Mouse (Mus musculus) adrenal gland, postnatal 10 days (tissue): ENCODE measurements around the gene Crygn. TPM values are rescaled to one million over a fixed set of nuclear protein-coding genes. Genes with fewer than 3 reads are reported as not detected.
"Not testable (repeated sequence)": the region's sequence is repeated elsewhere in the genome, so short reads cannot be mapped to it uniquely, and the experiment has no call there.

Experiments
- DNase-seq: peaks from one replicate; pipeline ENCODE4 v3.0.0; 2021; ENCODE audit warnings: mixed read lengths
- long read RNA-seq, 2 experiments: library from polyadenylated mRNA; stranded (forward); transcript quantifications; one replicate each; pipeline ENCODE4 v2.0.0; 2021
- total RNA-seq, 2 experiments: library from RNA; stranded (reverse); gene quantifications; 2 replicates each; pipeline ENCODE4 v1.2.3; 2021

Crygn gene
- total RNA-seq, result not detected
- long read RNA-seq, experiment 1, partial matches to known transcripts, result 0 of 3 reads
- long read RNA-seq, experiment 1, other reads (novel, unspliced or antisense), result 2 of 3 reads
- long read RNA-seq, experiment 2, partial matches to known transcripts, result 0 of 3 reads
- long read RNA-seq, experiment 2, other reads (novel, unspliced or antisense), result 3 of 3 reads

GRCm38 (mm10) chr5:24757816-24758215 is at the start of gene Crygn:
TSS of gene Crygn (minus strand) at chr5:24758008.
- no peak for DNase-seq

- no peak for DNase-seq
Measured at GRCm38 (mm10) chr5:24805222-24805621, 47.4 kb upstream of the Crygn start.

- DNase-seq, result no peak
Measured at GRCm38 (mm10) chr5:24804661-24805060, 46.9 kb upstream of the Crygn start.

DNA sequence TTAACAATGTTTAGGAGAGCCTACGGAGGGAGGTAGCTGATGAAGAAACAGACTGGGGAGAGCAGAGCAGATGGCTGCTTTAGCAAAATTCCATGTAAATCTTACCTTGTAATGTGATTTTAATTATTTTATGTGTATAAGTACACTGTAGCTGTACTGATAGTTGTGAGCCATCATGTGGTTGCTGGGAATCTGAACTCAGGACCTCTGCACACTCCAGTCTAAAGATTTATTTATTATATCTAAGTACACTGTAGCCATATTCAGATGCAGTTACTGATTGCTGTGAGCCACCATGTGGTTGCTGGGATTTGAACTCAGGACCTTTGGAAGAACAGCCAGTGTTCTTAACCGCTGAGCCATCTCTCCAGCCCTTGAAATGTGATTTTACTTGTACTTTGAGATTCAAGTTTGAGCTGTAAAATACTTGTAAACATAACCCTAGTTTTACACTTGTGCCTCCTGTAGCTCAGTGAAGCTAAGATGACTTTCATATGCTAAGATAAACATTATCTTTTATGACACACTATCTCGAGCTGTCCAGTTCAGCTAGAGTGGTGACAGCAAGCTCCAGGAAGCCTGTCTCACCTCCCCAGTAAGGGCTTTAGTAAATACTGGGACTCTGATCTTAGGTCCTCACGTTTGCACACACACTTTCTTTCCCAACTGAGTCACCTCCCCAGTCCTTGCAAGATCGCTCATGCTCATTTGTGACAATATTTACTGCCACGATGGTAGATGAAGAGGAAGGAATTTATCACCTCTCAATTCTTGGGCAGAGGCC is 44.2 kb upstream of the Crygn start:
- no peak for DNase-seq

DNA sequence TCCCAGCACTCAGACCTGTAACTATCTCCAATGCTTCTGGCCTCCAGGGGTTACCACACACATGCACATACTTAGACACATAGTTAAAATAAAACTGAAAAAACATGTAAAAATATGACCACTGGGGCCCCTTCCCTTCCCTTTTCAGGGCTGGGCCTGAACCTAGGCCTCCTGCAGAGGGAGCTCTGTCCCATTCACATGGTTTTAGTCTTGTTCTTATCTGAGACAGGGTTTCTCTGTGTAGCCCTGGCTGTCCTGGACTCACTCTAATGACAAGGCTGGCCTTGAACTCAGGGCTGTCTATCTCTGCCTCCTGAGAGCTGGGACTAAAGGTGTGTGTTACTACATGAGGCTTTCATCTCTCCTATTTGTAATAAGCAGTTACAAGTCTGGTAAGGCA is 42.6 kb upstream of the Crygn start:
- peak; percentile 28 for DNase-seq

DNA sequence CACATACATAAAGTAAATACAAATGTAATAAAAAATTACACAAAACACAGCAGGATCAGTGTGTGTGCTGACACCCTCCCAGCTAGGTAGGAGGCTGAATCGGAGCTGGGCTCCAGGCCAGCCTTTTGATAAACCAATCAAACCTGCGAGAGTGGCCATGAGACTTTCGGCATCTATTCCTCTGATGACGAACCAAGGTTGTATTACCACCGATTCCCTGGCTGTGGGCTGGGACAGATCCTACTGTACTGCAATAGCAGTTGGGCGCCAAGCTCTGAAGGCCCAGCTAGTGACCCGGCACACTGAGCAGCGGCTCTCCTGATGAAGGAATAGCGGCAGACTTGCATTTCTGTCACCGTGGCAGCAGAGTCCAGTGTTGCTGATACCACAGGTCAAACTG is 40.8 kb upstream of the Crygn start:
- DNase-seq, result peak; percentile 49

- no peak for DNase-seq
Measured at GRCm38 (mm10) chr5:24797858-24798257, 40.0 kb upstream of the Crygn start.

- no peak for DNase-seq
Measured at GRCm38 (mm10) chr5:24792961-24793360, 35.2 kb upstream of the Crygn start.

DNA sequence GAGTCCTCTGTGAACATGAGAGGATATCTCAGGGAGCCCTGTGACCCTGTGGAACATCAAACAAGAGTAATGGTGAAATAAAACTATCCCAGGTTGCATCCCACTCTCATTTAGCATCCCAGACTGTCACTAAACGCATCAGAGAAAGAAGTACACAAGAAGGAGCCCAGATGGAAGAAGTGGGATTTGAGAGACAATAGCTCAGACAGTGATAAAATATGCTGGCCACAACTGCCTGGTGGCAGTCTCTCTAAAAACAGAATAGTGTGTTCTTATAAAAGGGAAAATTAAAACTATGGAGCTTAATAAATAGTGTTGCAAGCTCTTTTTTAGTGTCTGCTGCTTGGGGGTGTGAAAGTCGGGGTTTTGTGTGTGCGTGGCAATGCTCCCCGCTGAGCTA is 25.1 kb upstream of the Crygn start:
- no peak for DNase-seq

- no peak for DNase-seq
Measured at GRCm38 (mm10) chr5:24781048-24781447, 23.2 kb upstream of the Crygn start.

DNA sequence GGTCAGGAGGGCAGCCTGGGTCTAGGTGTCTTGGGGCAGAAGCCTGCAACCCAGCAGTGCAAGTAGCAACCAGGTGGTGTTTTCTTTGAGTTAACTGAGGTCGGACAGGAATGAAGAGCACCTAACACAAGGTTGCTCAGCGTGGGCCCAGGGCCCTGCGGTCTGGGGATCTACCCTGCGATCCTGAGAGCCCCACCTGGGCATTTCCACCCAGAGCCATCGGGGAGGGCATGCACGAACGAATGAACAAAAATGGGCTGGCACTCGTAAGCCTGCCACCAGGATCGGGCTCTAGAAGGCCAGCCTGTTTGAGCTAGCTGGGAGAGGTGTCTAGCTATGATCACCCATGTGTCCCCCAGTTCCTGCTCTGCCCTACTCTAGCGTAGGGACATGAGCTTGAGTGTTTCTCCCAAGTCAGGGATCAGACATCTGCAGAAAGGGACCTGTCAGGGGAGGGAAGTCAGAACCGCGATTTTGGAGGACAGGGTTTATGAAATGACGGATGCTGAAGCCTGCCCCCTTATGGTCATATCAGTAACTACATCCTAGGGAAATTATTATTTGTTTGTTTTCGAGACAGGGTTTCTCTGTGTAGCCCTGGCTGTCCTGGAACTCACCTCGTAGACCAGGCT is 22.2 kb upstream of the Crygn start:
- peak; percentile 27 for DNase-seq

GRCm38 (mm10) chr5:24779321-24779720 is 21.5 kb upstream of the Crygn start:
- no peak for DNase-seq

GRCm38 (mm10) chr5:24778843-24779140 is 21.0 kb upstream of the Crygn start:
- DNase-seq, result no peak

DNA sequence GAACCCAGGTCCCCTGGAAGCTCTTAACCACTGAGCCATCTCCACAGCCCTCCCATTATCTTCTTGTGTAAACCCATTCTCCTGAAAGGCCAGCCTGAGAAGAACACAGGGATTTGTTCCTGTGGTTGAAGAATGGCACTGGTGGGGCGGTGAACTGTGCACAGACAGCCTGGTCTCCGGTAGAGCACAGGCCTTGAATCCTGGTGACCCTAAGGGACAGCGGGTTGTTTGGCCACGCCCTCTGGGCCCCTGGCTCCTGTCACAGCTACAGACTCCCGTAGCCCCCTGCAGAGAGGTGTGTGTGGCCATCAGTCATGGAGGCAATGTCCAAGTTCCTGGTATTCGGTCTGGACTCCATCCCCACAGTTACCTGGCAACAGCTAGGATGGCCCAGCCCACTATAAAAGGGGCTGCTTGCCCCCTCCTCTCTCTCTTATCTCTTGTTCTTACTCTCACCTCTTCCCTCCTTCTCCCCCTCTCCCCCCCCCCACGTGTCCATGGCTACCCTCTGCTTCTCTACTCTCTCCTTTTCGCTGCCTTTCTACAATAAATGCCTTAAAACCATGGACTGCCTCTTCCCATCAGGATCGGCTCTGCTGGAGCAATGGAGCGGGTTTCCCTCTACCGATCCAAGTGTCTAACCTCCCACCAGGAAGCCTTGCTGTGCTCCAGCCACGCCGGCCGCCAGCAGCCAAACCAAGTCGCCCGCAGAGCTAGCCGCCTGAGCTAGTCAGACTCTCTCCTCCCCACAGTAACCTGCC is 20.5 kb upstream of the Crygn start:
- no peak for DNase-seq

GRCm38 (mm10) chr5:24776681-24777080 is 18.9 kb upstream of the Crygn start:
- no peak for DNase-seq

GRCm38 (mm10) chr5:24774549-24774948 is 16.7 kb upstream of the Crygn start:
- DNase-seq, result not testable (repeated sequence)

DNA sequence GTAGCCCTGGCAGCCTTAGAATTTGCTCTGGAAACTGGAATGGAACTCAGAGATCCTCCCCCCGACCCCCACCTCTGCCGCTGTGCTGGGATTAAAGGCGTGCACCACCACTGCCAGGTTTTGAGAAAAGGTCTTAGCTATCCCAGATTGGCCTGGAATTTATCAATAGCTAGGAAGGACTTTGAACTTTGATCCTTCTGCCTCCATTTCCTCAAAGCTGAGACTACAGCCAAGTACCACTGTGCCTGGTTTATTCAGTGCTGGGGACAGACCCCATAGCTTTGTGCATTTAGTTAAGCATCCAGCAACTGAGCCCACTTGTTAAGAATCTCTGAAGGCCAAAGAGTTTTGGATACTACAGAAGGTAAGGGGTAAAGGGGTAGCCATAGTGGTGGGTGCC is 877 bp downstream of the Crygn start:
- DNase-seq, result no peak

DNA sequence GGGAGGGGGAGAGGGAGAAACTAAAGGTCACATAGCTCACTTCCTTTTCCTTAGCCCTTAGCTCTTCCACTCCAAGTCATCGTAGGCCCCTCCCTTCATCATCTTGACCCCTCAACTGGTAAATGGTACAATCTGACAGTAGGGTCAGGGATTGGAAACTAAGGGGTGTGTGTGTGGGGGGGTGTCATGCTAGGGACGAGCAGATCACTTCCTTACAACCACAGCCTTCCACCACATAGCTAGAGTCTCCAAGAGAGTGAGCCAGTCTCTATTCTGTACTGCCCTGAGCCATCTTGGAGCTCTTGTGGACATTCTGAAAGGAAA is 5.7 kb downstream of the Crygn start:
- DNase-seq, result no peak

DNA sequence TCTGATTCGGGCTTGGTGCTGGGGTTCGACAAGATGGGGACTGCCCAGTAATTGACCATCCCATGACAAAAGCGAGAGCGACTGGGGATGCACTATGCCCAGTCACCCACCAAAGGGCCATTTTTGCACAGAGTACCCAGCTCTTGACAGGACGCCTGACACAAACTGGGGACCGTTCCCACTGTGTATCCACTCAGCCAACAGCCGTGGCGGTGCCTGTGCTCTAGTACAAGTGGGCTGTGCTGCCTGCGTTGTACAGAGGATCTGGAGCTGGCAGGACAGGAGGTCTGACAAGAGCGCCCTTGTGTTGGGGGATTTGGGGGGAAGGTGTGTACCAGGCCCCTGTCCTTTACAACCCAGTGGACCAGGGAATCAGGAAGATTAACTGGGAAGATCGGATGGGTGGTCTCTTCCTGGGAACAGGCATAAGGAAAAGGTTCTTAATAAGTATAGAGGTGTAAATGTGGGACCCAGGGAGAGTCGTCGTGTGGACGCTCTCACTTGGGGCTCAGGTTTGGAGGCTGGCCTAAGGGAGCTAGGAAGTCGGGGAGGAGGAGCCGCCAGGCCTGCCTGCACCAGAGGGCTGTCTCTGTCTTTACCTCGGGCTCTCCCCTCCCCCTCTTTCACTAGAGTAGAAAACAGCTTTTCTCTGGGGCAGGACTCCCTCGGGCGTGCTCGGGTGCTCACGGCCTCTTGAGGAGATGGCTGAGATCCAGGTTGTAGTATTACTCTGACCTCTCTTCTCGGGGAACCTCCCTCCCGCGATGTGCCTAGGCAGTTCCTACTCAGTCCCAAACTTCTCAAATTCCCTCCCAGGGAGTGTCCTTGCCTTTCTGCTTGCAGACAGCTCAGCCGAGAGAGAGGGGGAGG is 6.3 kb downstream of the Crygn start:
- DNase-seq, result peak; percentile 77

DNA sequence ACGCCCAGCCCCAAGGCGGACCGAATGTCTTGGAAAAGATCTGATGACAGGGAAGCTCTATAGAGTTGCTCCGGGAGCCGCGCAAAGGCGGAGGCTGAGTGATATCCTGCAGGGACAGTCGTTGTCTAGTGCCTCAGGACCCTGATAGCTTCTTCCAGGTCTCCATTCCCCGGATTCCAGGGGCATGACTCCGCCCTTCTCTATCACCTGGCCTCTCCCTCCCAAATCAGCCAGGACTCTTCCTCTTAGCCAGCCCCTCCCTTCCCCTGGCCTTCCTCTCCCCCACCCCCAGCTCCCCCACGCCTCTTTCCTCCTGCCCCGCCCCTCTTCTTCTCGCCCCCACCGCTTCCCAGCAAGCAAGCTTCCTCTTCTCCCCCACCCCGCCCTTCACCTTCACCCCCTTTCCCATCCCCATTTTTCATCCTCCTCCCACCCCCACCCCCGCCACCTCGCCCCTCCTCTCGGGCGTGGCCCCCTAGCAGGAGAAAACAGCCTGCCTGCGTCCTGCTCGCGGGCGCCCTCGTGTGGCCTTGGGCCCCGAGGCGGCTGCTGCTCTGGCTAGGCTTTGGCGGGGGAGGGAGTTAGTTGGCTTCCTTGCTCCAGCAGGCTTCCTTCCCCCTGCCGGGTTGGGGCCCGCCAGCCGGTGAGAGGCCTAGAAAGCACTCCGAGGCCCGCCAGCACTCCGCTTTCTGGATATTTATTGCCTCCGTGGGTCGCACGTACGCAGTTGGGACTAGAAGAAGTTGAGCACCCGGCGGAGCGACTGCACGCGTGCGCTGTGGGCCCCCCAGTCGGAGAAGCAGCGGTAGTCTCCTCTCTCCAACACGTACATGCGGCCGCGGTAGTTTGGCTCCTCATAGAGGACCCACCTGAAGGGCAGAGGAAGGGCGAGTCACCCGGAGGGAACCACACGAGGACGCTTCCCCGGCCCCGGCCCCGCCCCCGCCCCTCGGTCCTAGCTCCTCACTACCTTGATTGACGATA is 7.2 kb downstream of the Crygn start:
- peak; percentile 93 for DNase-seq

DNA sequence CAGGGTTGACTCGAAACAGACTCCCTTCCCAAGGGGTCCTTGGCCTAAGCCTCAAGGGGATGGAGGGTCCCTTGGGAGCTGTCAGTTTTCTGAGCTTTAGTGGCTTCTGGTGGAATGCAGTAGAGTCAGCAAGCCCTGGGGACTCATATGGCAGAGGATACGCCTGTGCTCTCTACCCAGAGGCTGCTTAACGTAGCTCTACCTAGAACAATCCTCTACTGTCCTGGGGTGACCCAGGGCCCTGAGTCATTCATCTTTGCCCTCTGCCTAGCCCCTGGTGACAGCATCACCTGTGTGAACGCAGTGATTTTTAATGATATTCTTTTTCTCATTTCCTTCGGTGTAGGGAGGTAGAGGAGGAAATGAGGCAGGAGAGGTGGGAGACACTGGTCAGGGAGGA is 8.1 kb downstream of the Crygn start:
- no peak for DNase-seq
